Mouse (Mus musculus): ENCODE results near the gene Cx3cr1. TPM values are rescaled to one million over a fixed set of nuclear protein-coding genes. Genes with fewer than 3 reads are reported as not detected.

Gene Cx3cr1
- polyA plus RNA-seq, 1 experiment from 2014 or later = 1.8 TPM

- Histone ChIP-seq H3K36me3 (replicated peaks; ENCODE audit: insufficient read depth, low read length) (no peaks in the 10 kb centered on the region), H3K4me3 (ENCODE audit: low read depth, low read length) (no peak overlapping the region), H3K9ac (replicated peaks) (no peak overlapping the region), H3K27me3 (ENCODE audit: insufficient read depth, low read length) (no peaks in the 10 kb centered on the region), H3K4me1 (ENCODE audit: insufficient read depth) (peaks cover 5% of the 10 kb centered on the region), H3K9me3 (ENCODE audit: low read length) (no peaks in the 10 kb centered on the region), H3K4me2 (ENCODE audit: low read depth, low read length) (no peak overlapping the region), H3K27ac (ENCODE audit: low read depth) (no peak overlapping the region)
- WGBS (ENCODE audit: insufficient replicate concordance) = 40% methylated on average over 7 of the region's 7 CpGs
- no peak for TF ChIP-seq EP300 (IDR thresholded peaks at IDR 0.05; ENCODE audit: low read depth)
- TF ChIP-seq CTCF (IDR thresholded peaks at IDR 0.05; ENCODE audit: low read depth) = no peak
- no peak for DNase-seq
- ATAC-seq = no peak
Measured at GRCm38 (mm10) chr9:119994207-119994606, 75.5 kb downstream of the Cx3cr1 start.

- 0 out of 2 replicates have a peak, but pooled peaks have one; percentile 40 for ATAC-seq
- Histone ChIP-seq H3K27me3 (ENCODE audit: insufficient read depth, low read length) (no peaks in the 10 kb centered on the region), H3K4me2 (ENCODE audit: low read depth, low read length) (no peak overlapping the region), H3K9me3 (ENCODE audit: low read length) (no peaks in the 10 kb centered on the region), H3K4me3 (ENCODE audit: low read depth, low read length) (no peak overlapping the region), H3K27ac (ENCODE audit: low read depth) (no peak overlapping the region), H3K4me1 (ENCODE audit: insufficient read depth) (no peaks in the 10 kb centered on the region), H3K36me3 (replicated peaks; ENCODE audit: insufficient read depth, low read length) (no peaks in the 10 kb centered on the region), H3K9ac (replicated peaks) (no peak overlapping the region)
- 41% methylated on average over 10 of the region's 10 CpGs for whole genome bisulfite sequencing (ENCODE audit: insufficient replicate concordance)
- TF ChIP-seq CTCF (IDR thresholded peaks at IDR 0.05; ENCODE audit: low read depth) (no peak), EP300 (IDR thresholded peaks at IDR 0.05; ENCODE audit: low read depth) (no peak)
- DNase-seq = no peak
Measured at GRCm38 (mm10) chr9:119993092-119993844, 76.4 kb downstream of the Cx3cr1 start.

- Histone ChIP-seq H3K9me3 (ENCODE audit: low read length) (no peaks in the 10 kb centered on the region), H3K4me3 (ENCODE audit: low read depth, low read length) (no peak overlapping the region)
Measured at GRCm38 (mm10) chr9:119991310-119991709, 78.4 kb downstream of the Cx3cr1 start.

DNA sequence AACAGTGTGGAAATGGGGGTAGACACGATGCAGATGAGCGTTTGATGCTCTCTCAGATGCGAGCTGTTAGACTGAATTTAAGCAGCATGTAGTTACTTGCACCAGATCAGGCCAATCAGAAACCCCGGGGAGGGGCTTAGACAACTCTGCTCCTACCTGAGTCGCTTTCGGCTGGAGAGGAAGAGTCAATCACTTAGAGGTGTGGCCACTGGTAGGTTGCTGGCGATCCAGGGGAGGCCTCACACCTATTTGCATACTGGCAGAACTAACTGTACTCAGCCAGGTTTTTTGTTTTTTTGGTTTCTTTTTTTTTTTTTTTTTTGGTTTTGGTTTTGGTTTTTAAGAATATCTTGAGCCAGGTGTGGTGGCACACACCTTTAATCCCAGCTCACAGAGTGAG is 81.4 kb downstream of the Cx3cr1 start:
- no peak for DNase-seq
- H3K4me2 ChIP-seq (ENCODE audit: low read depth, low read length) = no peak overlapping the region
- H3K9me3 ChIP-seq (ENCODE audit: low read length) = no peaks in the 10 kb centered on the region
- no peaks in the 10 kb centered on the region for H3K36me3 ChIP-seq (replicated peaks; ENCODE audit: insufficient read depth, low read length)
- no peak overlapping the region for H3K4me3 ChIP-seq (ENCODE audit: low read depth, low read length)
- no peak overlapping the region for H3K27ac ChIP-seq (ENCODE audit: low read depth)
- ATAC-seq = peak; percentile 30
- no peak for TF ChIP-seq EP300 (IDR thresholded peaks at IDR 0.05; ENCODE audit: low read depth)
- no peak for TF ChIP-seq CTCF (IDR thresholded peaks at IDR 0.05; ENCODE audit: low read depth)
- 0 out of 2 replicates have a peak, but pooled peaks cover 2% of the 10 kb centered on the region for H3K27me3 ChIP-seq (ENCODE audit: insufficient read depth, low read length)
- WGBS (ENCODE audit: insufficient replicate concordance) = 56% methylated on average over 7 of the region's 7 CpGs
- peaks cover 5% of the 10 kb centered on the region for H3K4me1 ChIP-seq (ENCODE audit: insufficient read depth)
- no peak overlapping the region for H3K9ac ChIP-seq (replicated peaks)

More at GRCm38 (mm10) chr9:119991310-119991709, 78.4 kb downstream of the Cx3cr1 start:
- no peak for TF ChIP-seq CTCF (IDR thresholded peaks at IDR 0.05; ENCODE audit: low read depth)
- no peak for TF ChIP-seq EP300 (IDR thresholded peaks at IDR 0.05; ENCODE audit: low read depth)
- H3K27me3 ChIP-seq (ENCODE audit: insufficient read depth, low read length) = no peaks in the 10 kb centered on the region
- no peak for DNase-seq
- H3K4me1 ChIP-seq (ENCODE audit: insufficient read depth) = no peaks in the 10 kb centered on the region
- 59% methylated on average over 5 of the region's 5 CpGs for whole genome bisulfite sequencing (ENCODE audit: insufficient replicate concordance)
- no peak overlapping the region for H3K9ac ChIP-seq (replicated peaks)
- no peak overlapping the region for H3K4me2 ChIP-seq (ENCODE audit: low read depth, low read length)
- ATAC-seq = no peak
- H3K36me3 ChIP-seq (replicated peaks; ENCODE audit: insufficient read depth, low read length) = no peaks in the 10 kb centered on the region
- no peak overlapping the region for H3K27ac ChIP-seq (ENCODE audit: low read depth)

GRCm38 (mm10) chr9:119985881-119986574 is 83.7 kb downstream of the Cx3cr1 start:
- Histone ChIP-seq H3K4me2 (ENCODE audit: low read depth, low read length) (no peak overlapping the region), H3K4me3 (ENCODE audit: low read depth, low read length) (no peak overlapping the region), H3K27me3 (ENCODE audit: insufficient read depth, low read length) (0 out of 2 replicates have a peak, but pooled peaks cover 2% of the 10 kb centered on the region), H3K4me1 (ENCODE audit: insufficient read depth) (peaks cover 14% of the 10 kb centered on the region), H3K27ac (ENCODE audit: low read depth) (no peak overlapping the region), H3K9ac (replicated peaks) (no peak overlapping the region), H3K9me3 (ENCODE audit: low read length) (no peaks in the 10 kb centered on the region), H3K36me3 (replicated peaks; ENCODE audit: insufficient read depth, low read length) (no peaks in the 10 kb centered on the region)
- no peak for DNase-seq
- TF ChIP-seq EP300 (IDR thresholded peaks at IDR 0.05; ENCODE audit: low read depth) (no peak), CTCF (IDR thresholded peaks at IDR 0.05; ENCODE audit: low read depth) (no peak)
- ATAC-seq = no peak
- WGBS (ENCODE audit: insufficient replicate concordance) = 75% methylated on average over 10 of the region's 10 CpGs

- TF ChIP-seq CTCF (IDR thresholded peaks at IDR 0.05; ENCODE audit: low read depth) (no peak), EP300 (IDR thresholded peaks at IDR 0.05; ENCODE audit: low read depth) (no peak)
- no peaks in the 10 kb centered on the region for H3K9me3 ChIP-seq (ENCODE audit: low read length)
- 22% methylated on average over 14 of the region's 14 CpGs for WGBS (ENCODE audit: insufficient replicate concordance)
- H3K4me1 ChIP-seq (ENCODE audit: insufficient read depth) = peaks cover 25% of the 10 kb centered on the region
- H3K36me3 ChIP-seq (replicated peaks; ENCODE audit: insufficient read depth, low read length) = no peaks in the 10 kb centered on the region
- DNase-seq (peak; percentile 68), ATAC-seq (peak; percentile 36)
- peak within 1 kb of the TSS; percentile 79 for H3K4me2 ChIP-seq (ENCODE audit: low read depth, low read length)
- H3K27ac ChIP-seq (ENCODE audit: low read depth) = peak within 1 kb of the TSS; percentile 83
- H3K4me3 ChIP-seq (ENCODE audit: low read depth, low read length) = peak within 1 kb of the TSS; percentile 77
- H3K9ac ChIP-seq (replicated peaks) = peak within 1 kb of the TSS; percentile 86
- H3K27me3 ChIP-seq (ENCODE audit: insufficient read depth, low read length) = 0 out of 2 replicates have a peak, but pooled peaks cover 2% of the 10 kb centered on the region
Measured at GRCm38 (mm10) chr9:119984536-119985011, 85.1 kb downstream of the Cx3cr1 start, which contains the start of gene Csrnp1. Csrnp1 (minus strand) TSS chr9:119984658.

Data from liver, postnatal 0 days (tissue).